Mouse (Mus musculus) hindbrain, embryonic 11.5 days (tissue): ENCODE data around the gene Hoxa4. TPM values are rescaled to one million over a fixed set of nuclear protein-coding genes. Genes with fewer than 3 reads are reported as not detected.
A peak's percentile ranks its signal among the peaks of the same experiment; 100 is the strongest.

Experiments
- ATAC-seq: fragments of 200-750 bp; cut with Nextera tagmentation; 2 replicates; pipeline ENCODE4 v1.8.0; 2017; ENCODE audit warnings: mild to moderate bottlenecking, moderate TSS enrichment, moderate library complexity; ENCODE audit not compliant: low FRiP score
- DNase-seq: peaks from one replicate; pipeline ENCODE4 v3.0.0-alpha.2; 2015; ENCODE audit warnings: low spot score
- H3K27ac ChIP-seq: fragments of 300-500 bp; sonication (generic); 2 replicates; pipeline ENCODE4 v1.5.1; 2014; ENCODE audit warnings: mild to moderate bottlenecking, low read depth, low read length
- H3K27me3 ChIP-seq: fragments of 300-500 bp; sonication (generic); 2 replicates; pipeline ENCODE4 v1.6.1; 2014; ENCODE audit warnings: mild to moderate bottlenecking, low read length, moderate library complexity, mixed read lengths; ENCODE audit not compliant: control insufficient read depth, insufficient read depth
- H3K36me3 ChIP-seq: fragments of 300-500 bp; sonication (generic); 2 replicates; pipeline ENCODE4 v1.6.1; 2014; ENCODE audit warnings: mild to moderate bottlenecking, low read length, moderate library complexity, mixed read lengths; ENCODE audit not compliant: control insufficient read depth, insufficient read depth
- H3K4me1 ChIP-seq: fragments of 300-500 bp; sonication (generic); replicated peaks from 2 replicates; pipeline ENCODE4 v1.6.1; 2014; ENCODE audit warnings: low read length, mixed read lengths; ENCODE audit not compliant: control insufficient read depth, insufficient read depth
- H3K4me2 ChIP-seq: fragments of 300-500 bp; sonication (generic); replicated peaks from 2 replicates; pipeline ENCODE4 v1.6.1; 2014; ENCODE audit warnings: mild to moderate bottlenecking, low read depth, low read length
- H3K4me3 ChIP-seq: fragments of 300-500 bp; sonication (generic); 2 replicates; pipeline ENCODE4 v1.5.1; 2014; ENCODE audit warnings: low read depth, low read length
- H3K9ac ChIP-seq: fragments of 300-500 bp; sonication (generic); 2 replicates; pipeline ENCODE4 v1.6.1; 2014; ENCODE audit warnings: low read depth, low read length
- H3K9me3 ChIP-seq: fragments of 300-500 bp; sonication (generic); 2 replicates; pipeline ENCODE4 v1.6.1; 2016; ENCODE audit warnings: low read length; ENCODE audit not compliant: control insufficient read depth
- WGBS: fragments of 180-500 bp; shearing (Covaris S2); extraction: QIAGEN DNeasy Blood & Tissue Kit; methylation state at CpG from one replicate; pipeline ENCODE4 v1.1.7; 2014; 5-methylcytosine and 5-hydroxymethylcytosine counted together
- microRNA counts: library from miRNA; unstranded; fragments of <30 nt; microRNA quantifications from one replicate; lab custom pipeline; 2015
- polyA plus RNA-seq: library from polyadenylated mRNA; unstranded; fragments of >200 nt; fragmentation: Nextera tagmentation; extraction: Ambion mirVana; gene quantifications from 2 replicates; pipeline ENCODE4 v1.2.1, GENCODE M21; 2014

Hoxa4 gene
- polyA plus RNA-seq, 1 experiment from 2014 or later: 12.8 TPM

- 4% methylated on average over 16 of the region's 16 CpGs for WGBS
- Histone ChIP-seq H3K27me3 (peaks cover 66% of the 10 kb centered on the region), H3K4me1 (no peaks in the 10 kb centered on the region), H3K9me3 (no peaks in the 10 kb centered on the region), H3K4me2 (no peak overlapping the region), H3K36me3 (no peaks in the 10 kb centered on the region), H3K27ac (no peak overlapping the region), H3K9ac (no peak overlapping the region), H3K4me3 (no peak overlapping the region)
- DNase-seq: peak; percentile 51
- no peak for ATAC-seq
Measured at GRCm38 (mm10) chr6:52152226-52153193, 39.0 kb downstream of the Hoxa4 start.

- WGBS: 18% methylated on average over 4 of the region's 4 CpGs
- no peak overlapping the region for H3K9ac ChIP-seq
- DNase-seq (peak; percentile 39), ATAC-seq (no peak)
- no peak overlapping the region for H3K4me3 ChIP-seq
- no peaks in the 10 kb centered on the region for H3K4me1 ChIP-seq
- H3K36me3 ChIP-seq: no peaks in the 10 kb centered on the region
- peaks cover 57% of the 10 kb centered on the region for H3K27me3 ChIP-seq
- no peak overlapping the region for H3K27ac ChIP-seq
- no peaks in the 10 kb centered on the region for H3K9me3 ChIP-seq
- H3K4me2 ChIP-seq: no peak overlapping the region
Measured at GRCm38 (mm10) chr6:52151571-52151970, 40.0 kb downstream of the Hoxa4 start.

- DNase-seq: peak; percentile 51
- no peak overlapping the region for H3K9ac ChIP-seq
- no peak for ATAC-seq
- WGBS: 6% methylated on average over 16 of the region's 16 CpGs
- H3K4me2 ChIP-seq: no peak overlapping the region
- no peaks in the 10 kb centered on the region for H3K9me3 ChIP-seq
- no peak overlapping the region for H3K27ac ChIP-seq
- no peaks in the 10 kb centered on the region for H3K36me3 ChIP-seq
- H3K4me3 ChIP-seq: no peak overlapping the region
- peaks cover 46% of the 10 kb centered on the region for H3K27me3 ChIP-seq
- no peaks in the 10 kb centered on the region for H3K4me1 ChIP-seq
Measured at GRCm38 (mm10) chr6:52150401-52150966, 41.1 kb downstream of the Hoxa4 start.

MicroRNA genes within 50 kb of the gene (microRNA counts, 519-probe panel; counts per million panel counts)
- microRNA mmu-miR-196b (lab: Ali Mortazavi, UCI): not detected

Other genes starting within 250 kb of the Hoxa4 start
- 29.0 and 30.9 TPM in 2 replicates for gene Skap2, start 179.2 kb downstream of the Hoxa4 start, polyA plus RNA-seq
- 4.0 and 4.1 TPM in 2 replicates for gene Hoxa1, start 33.4 kb downstream of the Hoxa4 start, polyA plus RNA-seq
- 63.7 and 68.1 TPM in 2 replicates for gene Hoxa2, start 26.9 kb downstream of the Hoxa4 start, polyA plus RNA-seq
- gene 5730596B20Rik, start 14.3 kb downstream of the Hoxa4 start, polyA plus RNA-seq: 4.9 and 5.4 TPM in 2 replicates
- gene Hoxa5, start 12.8 kb upstream of the Hoxa4 start, polyA plus RNA-seq: 23.8 and 39.3 TPM in 2 replicates
- gene Hoxa6, start 17.0 kb upstream of the Hoxa4 start, polyA plus RNA-seq: 2.1 and 11.6 TPM in 2 replicates
- 13.3 and 14.2 TPM in 2 replicates for gene Hoxa3, start 21.6 kb upstream of the Hoxa4 start, polyA plus RNA-seq
- gene Gm28308, start 21.6 kb upstream of the Hoxa4 start, polyA plus RNA-seq: not detected in 2 replicates
- gene Hoxa7, start 30.1 kb upstream of the Hoxa4 start, polyA plus RNA-seq: 0.34 and 1.9 TPM in 2 replicates
- gene Hoxa9, start 39.3 kb upstream of the Hoxa4 start, polyA plus RNA-seq: 0.25 and 1.1 TPM in 2 replicates
- not detected in 2 replicates for gene Hoxa10, start 49.1 kb upstream of the Hoxa4 start, polyA plus RNA-seq
- gene Hoxa11, start 54.1 kb upstream of the Hoxa4 start, polyA plus RNA-seq: not detected in 2 replicates
- not detected in 2 replicates for gene Hoxa13, start 69.1 kb upstream of the Hoxa4 start, polyA plus RNA-seq
- 5.2 and 5.9 TPM in 2 replicates for gene Evx1, start 121.7 kb upstream of the Hoxa4 start, polyA plus RNA-seq